Mouse (Mus musculus) G1E (cell line): ENCODE results near the gene Slc39a10. TPM values are rescaled to one million over a fixed set of nuclear protein-coding genes. Genes with fewer than 3 reads are reported as not detected.
"Not testable (repeated sequence)": the region's sequence is repeated elsewhere in the genome, so short reads cannot be mapped to it uniquely, and the experiment has no call there.

Experiments
- ATAC-seq: 2 replicates; pipeline ENCODE4 v1.8.0; 2016; ENCODE audit warnings: mild to moderate bottlenecking; ENCODE audit not compliant: insufficient number of reproducible peaks, poor library complexity, low FRiP score, severe bottlenecking; ENCODE audit errors: extremely low read depth
- DNase-seq: peaks from one replicate; pipeline ENCODE4 v3.0.0; 2012; ENCODE audit warnings: low spot score
- H3K27me3 ChIP-seq: 2 replicates; pipeline ENCODE4 v1.6.1; 2012; ENCODE audit warnings: mild to moderate bottlenecking, low read length, inconsistent platforms; ENCODE audit not compliant: insufficient read depth
- H3K36me3 ChIP-seq: replicated peaks from 2 replicates; pipeline ENCODE3; 2012; ENCODE audit warnings: mild to moderate bottlenecking, inconsistent platforms
- H3K4me1 ChIP-seq: 2 replicates; pipeline ENCODE4 v1.6.1; 2012; ENCODE audit warnings: low read depth, low read length, inconsistent platforms, mixed read lengths; ENCODE audit not compliant: insufficient read depth
- H3K4me3 ChIP-seq: 2 replicates; pipeline ENCODE4 v1.5.1; 2012; ENCODE audit warnings: low read depth, mild to moderate bottlenecking, inconsistent platforms, low read length, moderate library complexity, mixed read lengths
- H3K9me3 ChIP-seq: replicated peaks from 2 replicates; pipeline ENCODE4 v1.6.1; 2012; ENCODE audit warnings: inconsistent platforms
- GATA1 ChIP-seq: IDR thresholded peaks from 2 replicates; pipeline ENCODE4 v1.6.1; 2012; ENCODE audit warnings: borderline replicate concordance, low read length, inconsistent platforms, mixed read lengths
- GATA2 ChIP-seq: IDR thresholded peaks from 2 replicates; pipeline ENCODE4 v1.6.1; 2012; ENCODE audit warnings: low read depth, low read length, inconsistent platforms, borderline replicate concordance
- TAL1 ChIP-seq: conservative IDR thresholded peaks from 2 replicates; pipeline ENCODE4 v1.6.1; 2012; ENCODE audit warnings: low read depth, low read length, inconsistent platforms, mixed read lengths
- polyA plus RNA-seq: library from polyadenylated mRNA; stranded (reverse); fragments of >175 nt; gene quantifications from 2 replicates; pipeline ENCODE4 v1.2.3, GENCODE M21; 2012
- total RNA-seq, 2 experiments: library from RNA; stranded (forward) in 1 of 2; stranded (reverse) in 1 of 2; fragments of 200-1000 nt in 1 of 2; fragments of >200 nt in 1 of 2; fragmentation: Nextera tagmentation in 1 of 2; gene quantifications; 2 replicates each; pipeline ENCODE4 v1.2.3; 2014 to 2017

Slc39a10 gene
- total and polyA plus RNA-seq, 3 experiments, result 2.8 to 84.7 (median 30.8) TPM

DNA sequence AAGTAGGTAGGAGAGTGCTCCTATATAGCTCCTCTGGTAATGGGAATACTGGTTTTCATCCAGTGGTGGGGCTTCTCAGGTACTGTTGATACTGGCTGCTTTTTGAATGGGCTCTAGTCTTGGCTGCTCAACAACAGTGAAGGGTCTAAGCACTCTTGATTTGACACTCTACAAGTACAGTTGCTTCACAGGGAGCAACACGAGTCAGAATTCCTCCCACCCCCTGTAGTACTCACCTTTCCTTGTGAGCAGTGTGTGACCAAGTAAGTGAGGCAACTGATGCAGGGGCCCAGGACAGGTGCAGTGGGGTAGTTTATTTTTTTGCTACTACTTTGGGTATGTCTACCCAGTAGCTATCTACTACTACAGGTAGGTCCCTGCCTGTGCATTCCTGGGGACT lies 87.6 kb downstream of the Slc39a10 start:
- TF ChIP-seq GATA1 (no peak), GATA2 (no peak), TAL1 (no peak)
- Histone ChIP-seq H3K4me3 (no peak overlapping the region), H3K4me1 (no peaks in the 10 kb centered on the region), H3K36me3 (peaks cover 9% of the 10 kb centered on the region), H3K27me3 (no peaks in the 10 kb centered on the region), H3K9me3 (no peaks in the 10 kb centered on the region)
- ATAC-seq (no peak), DNase-seq (no peak)

DNA sequence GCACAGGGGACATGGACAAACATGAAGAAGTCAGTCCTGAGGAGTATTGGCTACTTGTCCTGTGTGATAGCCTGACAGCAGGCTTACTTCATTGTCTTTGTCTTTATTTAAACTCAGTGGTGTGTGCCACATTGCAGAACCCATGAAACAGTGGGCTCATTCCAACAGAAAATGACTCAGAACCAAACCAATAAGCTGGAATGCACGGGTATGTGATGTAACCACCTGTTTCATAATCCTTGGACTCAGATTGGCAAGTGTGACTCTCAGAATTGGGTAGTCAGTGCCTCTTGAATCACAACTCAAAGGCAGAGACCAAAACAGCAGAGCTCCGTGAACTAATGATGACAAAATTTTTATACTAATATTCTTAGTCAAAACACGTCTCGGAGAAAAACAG lies 110.4 kb downstream of the Slc39a10 start:
- H3K36me3 ChIP-seq, ATAC-seq, H3K4me1 ChIP-seq: not testable (repeated sequence)

DNA sequence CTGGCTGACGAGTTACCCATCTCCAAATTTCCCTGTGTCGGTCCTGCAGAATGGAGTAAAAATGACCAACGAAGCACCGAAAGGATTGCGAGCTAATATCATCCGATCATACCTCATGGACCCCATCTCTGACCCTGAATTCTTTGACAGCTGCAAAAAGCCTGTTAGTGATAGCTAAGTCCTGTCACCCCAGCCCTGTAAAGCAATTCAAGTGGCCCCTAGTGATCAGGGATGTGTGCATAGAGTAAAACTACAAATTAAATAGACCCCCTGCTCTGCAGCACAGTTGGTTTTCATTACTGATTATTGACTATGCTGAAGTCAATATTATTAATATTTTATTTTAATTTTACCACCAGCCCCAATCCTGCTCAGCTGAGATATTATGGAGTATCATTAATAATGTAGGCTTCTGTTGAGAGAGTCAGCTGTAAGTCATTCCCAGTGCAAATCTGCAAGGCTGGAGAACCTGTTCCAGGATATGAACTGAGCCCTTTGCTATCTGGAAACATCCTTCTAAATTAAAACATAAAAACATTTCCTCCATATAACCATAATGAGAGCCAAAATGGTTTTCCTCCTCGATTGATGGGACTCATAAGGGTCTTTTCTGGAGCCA lies 122.5 kb downstream of the Slc39a10 start:
- not testable (repeated sequence) for H3K9me3 ChIP-seq, ATAC-seq, H3K27me3 ChIP-seq, H3K36me3 ChIP-seq, H3K4me1 ChIP-seq, DNase-seq, H3K4me3 ChIP-seq

More for the DNA sequence above, 110.4 kb downstream of the Slc39a10 start:
- H3K9me3 ChIP-seq, H3K27me3 ChIP-seq, DNase-seq, H3K4me3 ChIP-seq: not testable (repeated sequence)

DNA sequence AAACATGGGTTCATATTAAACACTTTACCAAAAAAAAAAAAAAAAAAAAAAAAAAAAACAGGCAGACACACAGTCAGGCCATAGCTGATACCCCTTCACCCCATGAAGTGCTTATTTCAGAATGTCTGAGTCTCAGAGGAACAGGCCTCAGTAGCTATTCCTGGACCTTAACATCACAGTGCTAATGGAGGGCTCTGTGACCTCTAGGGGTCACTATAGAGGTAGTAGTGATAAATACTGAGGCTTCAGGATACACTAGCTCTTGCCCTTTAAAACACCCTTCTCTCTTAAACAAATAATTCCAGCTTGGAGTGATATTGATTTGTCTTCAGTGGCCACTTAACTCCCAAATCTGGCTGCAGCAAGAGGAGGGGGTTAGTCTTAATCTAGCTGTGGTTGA lies 123.3 kb downstream of the Slc39a10 start:
- not testable (repeated sequence) for H3K27me3 ChIP-seq, DNase-seq, H3K4me1 ChIP-seq, H3K36me3 ChIP-seq, H3K9me3 ChIP-seq, H3K4me3 ChIP-seq
- peak; percentile 54; the same call in 1 of the 2 replicates for ATAC-seq

DNA sequence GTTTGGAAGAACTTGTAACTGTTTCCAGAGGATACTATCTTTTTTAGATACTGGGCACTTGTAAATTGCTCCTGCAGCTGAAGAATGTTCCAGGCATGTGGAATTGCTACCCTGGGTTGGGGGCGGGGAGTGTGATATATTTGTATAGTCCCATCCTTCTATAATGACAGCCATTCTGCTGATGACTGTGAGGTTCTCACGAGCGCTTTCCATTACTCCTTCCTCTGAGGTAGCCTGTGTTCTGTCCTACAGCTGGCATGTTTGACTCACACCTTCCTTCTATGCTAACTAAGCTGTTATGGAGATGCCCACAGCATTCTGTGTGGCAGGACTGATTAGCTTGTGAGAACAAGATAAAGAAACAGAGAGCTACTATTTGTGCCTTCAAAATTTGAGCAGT lies 128.1 kb downstream of the Slc39a10 start:
- ATAC-seq, DNase-seq, H3K4me3 ChIP-seq, H3K27me3 ChIP-seq, H3K36me3 ChIP-seq, H3K9me3 ChIP-seq, H3K4me1 ChIP-seq: not testable (repeated sequence)
